In the genomic region with DNA sequence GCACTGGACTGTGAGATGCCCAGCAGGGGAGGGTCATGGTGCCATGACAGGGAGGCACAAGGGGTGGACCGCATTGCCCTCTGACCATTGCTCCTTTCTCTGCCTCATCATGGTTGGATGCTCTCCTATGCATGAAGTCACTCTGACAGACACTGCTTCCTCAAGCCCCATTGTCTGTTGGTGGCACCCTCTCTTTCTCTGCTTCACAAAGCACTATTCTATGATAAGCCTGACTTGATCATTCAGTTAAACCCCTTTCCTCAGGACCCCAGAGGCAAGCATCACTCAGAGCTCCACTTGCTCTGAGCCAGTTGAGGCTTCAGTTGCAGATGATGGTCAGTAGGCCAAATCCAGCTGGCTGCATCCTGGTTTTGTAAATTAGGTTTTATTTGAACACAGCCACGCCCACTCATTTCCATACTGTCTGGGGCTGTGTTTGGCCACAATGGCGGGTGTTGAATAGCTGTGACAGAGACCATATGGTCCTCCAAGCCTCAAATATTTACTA, we compare ENCODE assay signal across 10 mouse cellular contexts.
DNase-seq lines count a peak whose midpoint lies in the region; ATAC-seq lines count a peak whose summit lies in the region.
"Had no signal": no experiment of that assay in that cellular context is flagged by ENCODE, and none has a peak within 500 bp of the region (broad histone marks: within the 10 kb centered on the region; RNA-seq: fewer than 3 reads in every experiment).

No protein-coding gene starts in this region.

- no peak overlapping the region for H3K4me2 ChIP-seq in forebrain, embryonic 15.5 days (replicated peaks)
- no peak overlapping the region for H3K4me2 ChIP-seq in intestine, embryonic 15.5 days (replicated peaks)

- no peak; the same call in 1 of the 2 replicates for ATAC-seq in forebrain, embryonic 15.5 days (replicated peaks)
- no peak for ATAC-seq in intestine, embryonic 15.5 days

- peak overlapping the region; percentile 47 for H3K27ac ChIP-seq in forebrain, embryonic 15.5 days (replicated peaks)
- no peak overlapping the region for H3K27ac ChIP-seq in intestine, embryonic 15.5 days
- H3K27ac ChIP-seq: macrophage had no signal

- H3K9me3 ChIP-seq in forebrain, embryonic 15.5 days, result no peaks in the 10 kb centered on the region
- H3K9me3 ChIP-seq in intestine, embryonic 15.5 days, result no peaks in the 10 kb centered on the region

- H3K4me1 ChIP-seq in forebrain, embryonic 15.5 days, result peaks cover 69% of the 10 kb centered on the region
- H3K4me1 ChIP-seq in intestine, embryonic 15.5 days (replicated peaks), result peaks cover 53% of the 10 kb centered on the region

- no peak overlapping the region for H3K4me3 ChIP-seq in forebrain, embryonic 15.5 days
- H3K4me3 ChIP-seq in intestine, embryonic 15.5 days (replicated peaks), result no peak overlapping the region

- H3K9ac ChIP-seq in forebrain, embryonic 15.5 days (replicated peaks), result no peak overlapping the region
- H3K9ac ChIP-seq in intestine, embryonic 15.5 days, result no peak overlapping the region

- 30% methylated on average over 3 of the region's 3 CpGs for WGBS in forebrain, embryonic 15.5 days
- WGBS in intestine, embryonic 15.5 days, result 68% methylated on average over 3 of the region's 3 CpGs

- no peaks in the 10 kb centered on the region for H3K36me3 ChIP-seq in forebrain, embryonic 15.5 days
- no peaks in the 10 kb centered on the region for H3K36me3 ChIP-seq in intestine, embryonic 15.5 days

- peak; percentile 46 to 56 for DNase-seq in cerebellum, postnatal 10 days
- no peak for DNase-seq in cerebellum, adult 9-10 months
- DNase-seq in A20 (ENCODE audit: low read depth, low spot score), result peak; percentile 59
- DNase-seq in kidney, postnatal 25 days, result peak; percentile 55 to 87
- DNase-seq in testis, postnatal 14 days (ENCODE audit: low spot score), result no peak
- DNase-seq in ovary, postnatal 10 days (ENCODE audit: low spot score), result no peak
- DNase-seq: thymus, postnatal 36 days had no signal

- H3K27me3 ChIP-seq in forebrain, embryonic 15.5 days, result no peaks in the 10 kb centered on the region
- no peaks in the 10 kb centered on the region for H3K27me3 ChIP-seq in intestine, embryonic 15.5 days (replicated peaks)

Comparison
In these comparisons a context has a peak if more than half of its experiments do, and no peak if none do; other contexts are left out.
1. DNase-seq: peak in cerebellum, postnatal 10 days (2 of 2), A20 (single experiment) and kidney, postnatal 25 days (2 of 2); none in cerebellum, adult 9-10 months (single experiment), testis, postnatal 14 days (single experiment) and ovary, postnatal 10 days (single experiment).